Mouse (Mus musculus) left cerebral cortex, adult 2 months (tissue): Measurements from ENCODE around the gene Rgs12. TPM values are rescaled to one million over a fixed set of nuclear protein-coding genes. Genes with fewer than 3 reads are reported as not detected.

Experiments
- DNase-seq, 2 experiments: peaks; one replicate each; pipeline ENCODE4 v3.0.0; 2021 to 2022; ENCODE audit warnings: low spot score in 2 of 2, mixed read lengths in 1 of 2; ENCODE audit errors: extremely low spot score in 1 of 2
- H3K27ac ChIP-seq: fragments of 200-600 bp; 2 replicates; pipeline ENCODE4 v1.8.1; 2022
- H3K4me3 ChIP-seq: fragments of 200-600 bp; 2 replicates; pipeline ENCODE4 v1.8.1; 2022
- CTCF ChIP-seq: fragments of 200-600 bp; IDR thresholded peaks from 2 replicates; pipeline ENCODE4 v1.8.1; 2022; ENCODE audit warnings: antibody characterized with exemption, mild to moderate bottlenecking, moderate library complexity
- intact Hi-C: fragments of 180-260 bp; cut with DNase I; formaldehyde crosslinking; loops from one replicate; pipeline ENCODE4 v1.15.1; 2025
- microRNA-seq, 2 experiments: library from miRNA; unstranded; fragments of <30 nt; microRNA quantifications; one replicate each; pipeline ENCODE4 v1.2.0; 2021
- total RNA-seq, 2 experiments: library from RNA; stranded (reverse); gene quantifications; 2 replicates each; pipeline ENCODE4 v1.2.3; 2021

Gene Rgs12
- total RNA-seq, 2 experiments from 2014 or later = 40.5 to 48.3 TPM

DNA sequence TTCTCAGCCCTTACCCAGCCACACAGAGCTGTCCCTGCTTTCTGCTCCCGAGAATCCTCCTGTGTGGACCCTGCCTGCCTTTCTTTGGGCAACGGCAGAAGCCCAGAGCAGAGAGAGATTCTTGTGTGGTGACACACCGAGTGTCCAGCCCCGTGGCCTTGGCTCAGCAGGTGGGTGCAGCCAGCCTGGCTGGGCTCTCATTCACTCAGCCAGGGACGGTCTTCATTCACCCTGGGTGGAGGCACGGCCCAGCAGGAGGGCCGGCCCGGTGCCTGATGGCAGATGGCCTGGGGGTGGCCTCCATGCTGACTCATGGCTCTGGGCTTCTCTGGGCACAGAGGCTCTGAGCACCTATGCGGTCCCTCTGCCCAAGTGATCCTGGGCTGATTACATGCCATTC, 124.7 kb downstream of the Rgs12 start:
- DNase-seq = peak in 1 of 2 experiments; percentile 32

DNA sequence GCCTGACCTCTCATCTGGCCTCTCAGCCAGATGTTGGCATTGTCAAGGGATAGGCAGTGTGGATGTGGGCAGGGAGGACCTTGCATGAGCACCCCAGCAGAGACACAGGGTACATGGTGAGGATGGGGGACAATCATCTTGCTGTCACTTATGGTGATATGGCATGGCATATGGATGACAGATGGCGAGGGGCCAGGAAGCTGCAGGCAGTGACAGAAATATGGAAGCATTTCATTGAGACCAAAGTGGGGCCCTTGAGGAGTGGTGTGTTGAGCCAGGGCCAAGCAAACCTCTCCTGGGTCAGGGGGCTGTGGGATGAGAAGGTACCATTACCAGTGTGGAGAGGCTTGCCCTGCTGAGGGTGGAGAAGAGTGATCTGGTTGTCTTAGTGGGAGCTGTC, 127.1 kb downstream of the Rgs12 start:
- TF ChIP-seq CTCF = no peak
- no peak for DNase-seq
- intact Hi-C loops = no loop called here
- Histone ChIP-seq H3K27ac (no peak overlapping the region), H3K4me3 (no peak overlapping the region)

More for the DNA sequence above, 124.7 kb downstream of the Rgs12 start:
- no peak for TF ChIP-seq CTCF
- no peak overlapping the region for H3K4me3 ChIP-seq
- intact Hi-C loops = no loop called here
- H3K27ac ChIP-seq = no peak overlapping the region

- intact Hi-C loops = no loop called here
- no peak overlapping the region for H3K4me3 ChIP-seq
- no peak for TF ChIP-seq CTCF
- no peak for DNase-seq
- H3K27ac ChIP-seq = no peak overlapping the region
Measured at GRCm38 (mm10) chr5:35079101-35079500, 129.9 kb downstream of the Rgs12 start.

DNA sequence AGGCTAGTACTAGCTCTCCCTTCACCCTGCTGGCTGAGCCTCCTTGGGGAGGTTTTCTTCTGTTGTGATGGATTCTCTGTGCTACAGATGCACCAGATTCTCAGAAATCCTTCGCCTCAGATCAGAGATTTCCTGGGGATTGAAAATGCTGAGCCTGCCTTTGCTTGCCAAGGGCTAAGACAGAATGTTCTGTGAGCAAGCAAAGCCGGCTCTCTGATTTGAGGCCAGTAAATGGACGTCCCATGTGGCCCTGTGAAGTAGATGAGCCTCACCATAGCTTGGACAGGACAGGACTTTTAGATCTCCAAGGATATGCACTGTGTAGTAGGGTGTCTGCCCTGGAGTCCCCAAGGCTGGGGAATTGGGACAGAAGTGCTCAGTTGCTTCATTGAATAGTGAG, 135.7 kb downstream of the Rgs12 start:
- intact Hi-C loops = no loop called here

GRCm38 (mm10) chr5:35088785-35089613, 139.8 kb downstream of the Rgs12 start:
- intact Hi-C loops = no loop called here
- H3K27ac ChIP-seq = no peak overlapping the region
- no peak overlapping the region for H3K4me3 ChIP-seq
- TF ChIP-seq CTCF = peak; percentile 74
- DNase-seq = peak; percentile 56 to 67

More for the DNA sequence above, 135.7 kb downstream of the Rgs12 start:
- H3K4me3 ChIP-seq = no peak overlapping the region
- H3K27ac ChIP-seq = no peak overlapping the region
- DNase-seq = no peak
- TF ChIP-seq CTCF = no peak

Small RNA genes within 50 kb of the gene (microRNA-seq; reads per million reads assigned to microRNA genes)
- gene Mir3097 = 16.0 to 16.3 reads per million in 2 experiments

Other genes with a start within 250 kb of the Rgs12 start
- 10 to 100 TPM; 90.1 to 92.4 TPM for gene Htt, start 187.7 kb upstream of the Rgs12 start, total RNA-seq
- gene Msantd1, start 41.4 kb upstream of the Rgs12 start, total RNA-seq = 1 to 10 TPM; 4.2 to 6.7 TPM
- gene Hgfac, start 92.1 kb downstream of the Rgs12 start, total RNA-seq = 1 to 10 TPM in 1 of 2 experiments, under 1 TPM in 1; 0.87 to 1.7 TPM
- gene Dok7, start 107.3 kb downstream of the Rgs12 start, total RNA-seq = 10 to 100 TPM; 22.3 to 26.0 TPM
- 100 to 1,000 TPM; 137 to 138 TPM for gene Lrpap1, start 156.3 kb downstream of the Rgs12 start, total RNA-seq